Mouse (Mus musculus) heart, postnatal 14 days (tissue): ENCODE data around the gene Tssc4. TPM values are rescaled to one million over a fixed set of nuclear protein-coding genes. Genes with fewer than 3 reads are reported as not detected.

Experiments
- DNase-seq, 2 experiments: peaks; one replicate each; pipeline ENCODE4 v3.0.0; 2021 to 2022
- intact Hi-C: fragments of 180-260 bp; cut with DNase I; formaldehyde crosslinking; loops from one replicate; pipeline ENCODE4 v1.15.1; 2025
- long read RNA-seq, 2 experiments: library from polyadenylated mRNA; stranded (forward); transcript quantifications; one replicate each; pipeline ENCODE4 v2.0.0; 2021
- total RNA-seq, 2 experiments: library from RNA; stranded (reverse); gene quantifications; 2 replicates each; pipeline ENCODE4 v1.2.3; 2021

The Tssc4 gene
- 10 to 100 TPM; 19.0 to 20.7 TPM for total RNA-seq
- long read RNA-seq, experiment 1, transcript Tssc4-201 (3 exons, 1,519 nt) = major isoform, 16 of 47 reads
- long read RNA-seq, experiment 1, transcript Tssc4-204 (2 exons, 981 nt) = minor isoform, 5 of 47 reads
- long read RNA-seq, experiment 1, transcript Tssc4-206 (3 exons, 1,364 nt) = minor isoform, 12 of 47 reads
- long read RNA-seq, experiment 1, transcript Tssc4-207 (1 exons, 1,735 nt) = minor isoform, 9 of 47 reads
- long read RNA-seq, experiment 1, partial matches to known transcripts = 0 of 47 reads
- long read RNA-seq, experiment 1, other reads (novel, unspliced or antisense) = 1 of 47 reads
- long read RNA-seq, experiment 2, transcript Tssc4-203 (2 exons, 1,091 nt) = minor isoform, 5 of 34 reads
- long read RNA-seq, experiment 2, transcript Tssc4-201 (3 exons, 1,519 nt) = minor isoform, 9 of 34 reads
- long read RNA-seq, experiment 2, transcript Tssc4-207 (1 exons, 1,735 nt) = minor isoform, 9 of 34 reads
- long read RNA-seq, experiment 2, transcript Tssc4-206 (3 exons, 1,364 nt) = major isoform, 10 of 34 reads
- long read RNA-seq, experiment 2, partial matches to known transcripts = 0 of 34 reads
- long read RNA-seq, experiment 2, other reads (novel, unspliced or antisense) = 0 of 34 reads

DNA sequence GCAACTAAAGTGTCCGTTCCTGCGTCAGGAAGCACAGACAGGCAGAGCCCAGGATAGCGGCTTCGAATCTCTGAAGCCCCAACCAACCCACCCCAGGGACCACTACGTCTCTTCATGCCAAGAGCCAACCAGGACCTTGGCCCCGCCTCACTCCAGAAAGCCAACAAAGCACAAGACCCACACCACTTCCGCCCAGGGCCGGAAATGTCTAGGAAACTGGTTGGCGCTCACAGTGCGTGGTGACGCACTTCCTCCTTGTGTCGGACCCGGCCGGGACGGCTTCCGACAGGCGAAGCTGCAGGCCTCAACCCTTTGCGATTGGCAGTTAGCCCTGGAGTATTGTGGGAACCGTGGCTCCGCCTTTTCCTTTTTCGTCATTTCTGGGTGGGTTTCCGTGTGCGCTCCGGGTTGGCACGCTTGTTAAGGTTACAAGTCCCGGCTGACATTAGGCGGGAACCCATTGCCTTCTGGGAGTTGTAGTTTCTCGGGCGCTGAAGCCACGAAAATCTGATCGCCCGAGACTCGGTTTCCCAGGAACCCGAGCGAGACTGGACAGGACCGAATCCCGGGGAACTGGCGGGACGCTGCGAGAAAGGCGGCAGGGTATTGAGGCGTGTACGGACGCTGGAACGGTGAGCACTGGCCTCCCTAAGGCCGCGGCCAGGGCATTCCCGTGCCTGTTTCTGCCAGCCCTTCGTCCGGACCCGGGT, at the start of gene Tssc4:
Tssc4 (plus strand) TSS at position 368 of the 710 bp plus-strand sequence.
- intact Hi-C loops = no loop called here
- peak; percentile 96 to 97 for DNase-seq

DNA sequence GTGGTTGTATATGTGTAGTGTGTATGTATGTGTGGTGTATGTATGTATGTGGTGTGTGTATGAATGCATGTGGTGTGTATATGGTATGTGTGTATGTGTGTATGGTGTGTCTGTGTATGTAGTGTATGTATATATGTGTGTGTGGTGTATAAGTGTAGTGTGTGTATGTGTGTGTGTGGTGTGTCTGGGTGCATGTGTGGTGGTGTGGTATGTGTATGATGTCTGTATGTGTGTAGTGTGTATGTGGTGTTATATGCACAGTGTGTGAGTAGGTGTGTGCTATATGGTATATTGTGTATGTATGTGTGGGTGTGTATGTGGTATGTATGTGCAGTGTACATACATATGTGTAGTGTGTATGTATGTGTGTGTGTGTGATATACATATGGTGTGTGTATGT, 49.0 kb upstream of the Tssc4 start:
- intact Hi-C loops = no loop called here
- no peak for DNase-seq

DNA sequence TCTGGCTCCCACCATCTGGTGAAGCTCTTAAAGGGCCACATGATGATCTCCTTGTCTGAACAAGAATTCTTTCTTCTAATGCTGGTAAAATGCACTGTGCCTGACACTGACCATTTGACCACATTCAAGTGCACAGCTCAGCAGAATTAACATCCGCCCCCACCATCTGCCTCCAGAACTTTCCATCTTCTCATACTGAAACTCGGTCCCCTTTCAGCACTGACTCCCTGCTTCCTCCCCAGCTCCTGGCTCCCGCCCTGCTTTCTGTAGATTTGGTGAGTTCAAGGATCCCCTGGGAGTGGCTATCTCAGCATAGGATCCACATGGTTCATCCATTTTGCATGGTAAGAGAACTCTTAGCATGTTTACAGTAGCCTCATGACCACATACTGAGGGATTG, 48.3 kb upstream of the Tssc4 start:
- DNase-seq = no peak
- intact Hi-C loops = no loop called here

DNA sequence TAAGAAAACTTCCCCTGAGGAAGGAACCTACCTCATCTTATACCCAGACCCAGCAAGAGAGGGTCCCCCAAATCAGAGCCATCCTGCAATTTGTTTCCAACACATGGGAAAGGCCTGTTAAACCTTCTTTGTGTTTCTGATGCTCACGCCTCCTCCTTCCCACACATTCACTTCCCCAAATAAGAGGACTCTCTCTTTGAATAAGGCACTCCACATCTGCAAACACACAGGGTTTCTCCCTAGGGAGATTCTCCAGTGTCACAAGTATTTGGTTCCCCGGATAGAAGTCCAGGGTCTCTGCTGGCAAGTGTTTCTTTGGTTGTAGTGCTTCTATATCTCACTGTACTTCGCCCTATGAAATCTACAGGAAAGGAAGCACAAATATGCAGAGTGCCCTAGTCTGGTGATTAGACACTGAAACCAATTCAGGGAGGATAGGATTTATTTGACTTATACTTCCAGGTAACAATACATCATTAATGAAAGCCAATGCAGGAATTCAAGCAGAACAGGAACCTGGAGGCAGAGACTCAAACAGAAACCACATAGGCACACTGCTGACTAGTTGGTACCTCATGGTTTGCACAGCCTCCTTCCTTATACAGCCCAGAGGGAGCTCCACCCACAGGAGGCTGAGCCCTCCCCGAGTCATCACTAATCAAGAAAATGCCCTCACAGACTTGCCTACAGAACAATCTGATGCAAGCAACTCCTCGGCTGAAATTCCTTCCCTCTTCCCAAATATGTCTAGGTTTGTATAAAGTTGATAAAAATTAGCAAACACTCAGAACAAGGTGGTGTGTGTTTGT, 47.5 kb upstream of the Tssc4 start:
- intact Hi-C loops = no loop called here
- no peak for DNase-seq

DNA sequence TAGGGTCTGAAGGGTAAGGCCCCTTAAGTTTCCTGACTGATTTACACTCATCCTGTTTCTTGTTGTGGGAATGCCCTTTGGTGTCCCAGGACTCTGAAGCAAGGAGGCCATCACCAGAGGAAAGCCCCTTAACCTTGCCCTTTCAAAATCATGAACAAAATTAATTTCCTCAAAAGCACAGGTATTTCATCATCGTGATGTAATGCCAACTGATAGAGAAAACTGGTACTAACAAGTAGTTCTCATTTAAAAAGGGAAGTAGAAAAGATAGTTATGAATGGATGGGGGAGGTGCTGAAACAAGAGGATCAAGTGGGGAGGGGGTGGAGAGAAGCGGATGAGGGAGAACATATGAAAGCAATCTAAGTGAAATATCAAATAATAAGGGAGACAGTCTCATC, 45.5 kb upstream of the Tssc4 start:
- DNase-seq = no peak
- intact Hi-C loops = no loop called here

DNA sequence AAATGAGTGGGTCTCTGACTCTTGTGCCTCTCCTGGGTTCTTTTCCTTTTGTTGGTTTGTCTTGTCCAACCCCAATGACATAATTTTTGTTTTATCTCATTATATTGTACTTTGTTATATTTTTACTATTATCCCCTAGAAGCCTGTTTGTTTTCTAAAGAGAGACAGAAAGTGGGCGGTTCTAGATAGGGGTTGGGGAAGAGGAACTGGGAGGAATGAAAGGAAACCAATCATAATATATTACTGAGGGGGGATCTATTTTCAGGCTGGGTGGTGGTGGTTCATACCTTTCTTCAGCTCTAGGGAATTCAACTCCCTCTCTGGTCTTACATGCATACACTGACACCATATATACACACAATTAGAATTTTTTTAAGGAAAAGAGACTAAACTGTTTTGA, 44.8 kb upstream of the Tssc4 start:
- DNase-seq = no peak
- intact Hi-C loops = no loop called here

DNA sequence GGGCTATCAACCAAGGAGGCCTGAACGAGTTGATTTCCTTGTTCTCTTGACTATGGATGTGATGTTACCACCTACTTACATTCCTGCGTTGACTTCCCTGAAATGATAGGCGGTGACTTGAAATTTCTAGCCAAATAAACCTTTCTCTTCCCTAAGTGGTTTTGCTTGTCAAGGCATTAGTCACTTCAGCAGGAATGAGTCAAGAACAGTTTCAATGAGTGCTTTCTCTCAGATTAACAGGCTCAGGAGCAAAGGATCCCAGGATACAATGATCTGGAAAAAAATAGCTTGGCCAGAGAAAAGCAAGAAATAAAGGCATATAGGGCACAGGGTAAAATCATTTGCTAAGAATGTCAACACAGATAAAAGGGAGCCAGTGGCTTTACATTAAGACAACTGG, 43.6 kb upstream of the Tssc4 start:
- no peak for DNase-seq
- intact Hi-C loops = no loop called here

DNA sequence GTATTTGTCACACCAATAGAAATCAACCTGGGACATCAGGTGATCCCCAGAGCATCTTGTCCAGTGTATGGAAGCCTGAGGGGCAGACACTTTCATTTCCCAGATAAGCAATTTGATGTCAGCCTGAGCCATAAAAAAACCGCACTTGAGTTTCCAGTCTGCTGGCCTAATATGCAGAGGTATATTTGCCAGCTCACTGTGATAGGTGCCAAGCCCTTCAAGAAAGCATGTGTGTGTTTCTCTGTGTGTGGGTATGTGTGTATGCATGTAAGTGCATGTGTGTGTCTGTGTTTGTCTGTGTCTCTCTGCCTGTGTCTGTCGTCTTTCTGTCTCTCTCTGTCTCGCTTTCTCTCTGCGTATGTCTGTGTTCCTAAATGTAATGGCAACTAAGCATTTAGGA, 41.9 kb upstream of the Tssc4 start:
- DNase-seq = no peak
- intact Hi-C loops = no loop called here

DNA sequence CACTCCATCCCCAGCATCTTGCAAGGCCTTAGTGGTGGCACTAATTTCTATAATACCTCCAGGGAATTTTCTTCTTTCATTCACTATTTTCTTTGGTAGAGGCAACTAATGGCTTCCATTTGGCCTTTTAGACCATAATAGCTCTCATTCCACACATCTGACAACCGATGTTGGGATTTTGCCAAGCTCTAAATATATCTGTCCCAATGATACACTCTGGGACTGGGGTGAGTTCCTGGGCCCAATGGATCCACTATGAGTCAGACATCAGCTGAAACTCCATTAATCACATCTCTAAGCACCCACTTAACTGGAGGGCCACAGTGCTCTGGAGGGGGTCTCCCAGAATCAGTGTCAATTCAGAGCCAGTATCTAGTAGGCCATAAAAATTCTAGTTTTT, 37.2 kb upstream of the Tssc4 start:
- no peak for DNase-seq
- intact Hi-C loops = no loop called here

DNA sequence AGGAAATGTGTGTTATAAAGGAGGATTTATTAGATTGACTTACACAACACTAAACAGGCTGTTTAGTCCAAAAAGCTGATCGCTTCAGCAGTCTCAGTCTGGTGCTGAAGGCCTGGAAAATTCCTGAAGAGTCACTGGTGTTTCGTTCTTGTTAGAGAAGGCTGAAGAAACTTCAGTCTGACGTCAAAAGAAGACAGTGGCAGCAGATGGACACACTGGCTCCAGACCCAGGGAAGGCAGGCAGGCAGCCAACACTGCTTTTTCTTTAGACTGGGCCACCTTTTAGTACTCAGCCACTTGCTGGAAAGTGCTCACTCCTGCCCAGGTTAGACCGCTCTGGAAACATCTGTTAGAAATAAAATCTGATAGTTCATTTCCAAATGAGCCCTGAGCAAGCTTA, 35.5 kb upstream of the Tssc4 start:
- peak in 1 of 2 experiments; percentile 47 for DNase-seq
- intact Hi-C loops = no loop called here

DNA sequence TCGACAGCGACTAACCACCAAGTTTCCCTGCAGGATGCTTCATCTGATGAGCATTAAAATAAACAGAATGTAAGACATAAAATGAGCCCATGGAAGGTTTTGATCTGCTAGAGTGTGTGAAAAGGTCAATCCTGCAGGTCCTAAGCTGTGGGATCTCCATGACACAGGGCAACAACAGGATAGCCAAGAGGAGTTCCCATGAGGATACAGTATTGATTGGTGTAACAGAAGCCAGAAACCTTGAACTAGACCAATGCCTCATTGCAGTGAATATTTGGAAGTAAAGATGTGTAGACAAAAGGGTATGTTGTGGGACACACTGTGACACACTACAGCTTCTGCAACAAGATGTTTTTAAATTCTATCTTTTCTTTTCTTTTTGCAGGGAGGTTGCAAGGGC, 34.9 kb upstream of the Tssc4 start:
- no peak for DNase-seq
- intact Hi-C loops = no loop called here

DNA sequence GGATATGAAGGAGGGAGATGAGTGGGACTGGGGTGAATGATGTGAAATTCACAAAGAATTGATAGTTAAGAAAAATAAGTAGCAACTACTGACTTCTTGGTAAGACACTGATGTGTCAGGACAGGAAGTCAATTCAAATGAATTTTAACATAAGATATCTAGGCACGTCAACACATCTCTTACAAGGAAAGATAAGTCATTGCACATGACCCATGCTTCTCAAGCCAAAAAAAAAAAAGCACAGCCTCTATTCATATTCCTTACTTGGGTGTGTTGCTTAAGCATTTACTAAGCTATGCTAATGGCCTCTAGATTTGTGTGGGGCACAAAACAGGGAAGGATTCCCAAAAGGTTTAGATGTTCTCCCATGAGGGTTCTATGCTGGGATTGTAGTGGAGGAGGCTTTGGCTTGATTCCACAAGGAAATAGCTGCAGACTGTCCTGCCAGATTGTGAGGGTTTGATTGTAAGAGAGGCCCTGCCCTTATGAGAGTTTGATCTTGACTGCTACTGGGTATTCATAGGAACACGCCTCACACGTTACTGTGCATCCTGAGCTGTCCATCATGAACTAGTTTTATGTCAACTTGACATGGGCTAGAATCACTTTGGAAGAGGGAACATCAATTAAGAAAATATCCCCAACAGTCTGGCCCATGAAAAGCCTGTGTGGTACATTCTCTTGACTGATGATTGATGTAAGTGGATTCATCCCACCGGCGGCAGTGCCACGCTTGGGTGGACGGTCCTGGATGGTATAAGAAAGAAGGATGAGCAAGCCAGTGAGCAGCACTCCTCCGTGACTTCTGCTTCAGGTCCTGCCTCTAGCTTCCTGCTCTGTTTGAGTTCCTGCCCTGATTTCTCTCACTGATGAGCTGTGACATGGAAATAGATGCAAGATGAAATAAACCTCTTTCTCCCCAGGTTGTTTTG, 34.3 kb upstream of the Tssc4 start:
- intact Hi-C loops = no loop called here
- DNase-seq = no peak

DNA sequence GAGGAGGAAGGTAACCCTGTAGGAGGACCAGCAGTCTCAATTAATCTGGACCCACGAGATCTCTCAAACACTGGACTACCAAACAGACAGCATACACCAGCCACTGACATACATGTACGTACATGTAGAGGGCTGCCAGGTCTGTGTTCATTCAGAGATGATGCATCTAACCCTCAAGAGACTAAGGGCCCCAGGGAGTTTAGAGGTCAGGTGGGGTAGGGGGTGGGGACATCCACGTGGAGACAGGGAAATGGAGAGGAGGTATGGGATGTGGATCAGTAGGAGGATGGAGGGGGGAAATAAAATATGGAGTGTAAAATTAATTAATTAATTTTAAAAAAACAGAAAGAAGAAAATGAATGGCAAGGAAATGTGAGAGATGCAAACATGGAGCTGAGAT, 32.3 kb upstream of the Tssc4 start:
- intact Hi-C loops = no loop called here
- DNase-seq = no peak

DNA sequence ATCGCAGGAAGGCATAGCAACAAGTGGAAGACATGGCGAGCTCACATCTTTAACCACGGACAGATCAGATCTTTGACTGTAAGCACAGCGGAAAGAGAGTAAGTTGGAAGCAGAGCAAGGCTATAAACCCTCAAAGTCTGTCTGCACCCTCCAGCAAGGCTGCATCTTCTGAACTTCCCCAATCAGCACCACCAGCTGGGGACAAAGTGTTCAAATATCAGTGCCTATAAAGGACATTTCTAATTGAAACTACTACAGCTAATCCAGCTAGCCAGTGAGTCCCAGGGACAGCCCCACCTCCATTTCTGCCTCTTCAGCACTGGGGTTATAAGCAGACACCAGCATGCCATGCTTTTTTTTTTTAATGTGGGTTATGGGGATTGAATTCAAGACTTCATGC, 31.7 kb upstream of the Tssc4 start:
- DNase-seq = no peak
- intact Hi-C loops = no loop called here

DNA sequence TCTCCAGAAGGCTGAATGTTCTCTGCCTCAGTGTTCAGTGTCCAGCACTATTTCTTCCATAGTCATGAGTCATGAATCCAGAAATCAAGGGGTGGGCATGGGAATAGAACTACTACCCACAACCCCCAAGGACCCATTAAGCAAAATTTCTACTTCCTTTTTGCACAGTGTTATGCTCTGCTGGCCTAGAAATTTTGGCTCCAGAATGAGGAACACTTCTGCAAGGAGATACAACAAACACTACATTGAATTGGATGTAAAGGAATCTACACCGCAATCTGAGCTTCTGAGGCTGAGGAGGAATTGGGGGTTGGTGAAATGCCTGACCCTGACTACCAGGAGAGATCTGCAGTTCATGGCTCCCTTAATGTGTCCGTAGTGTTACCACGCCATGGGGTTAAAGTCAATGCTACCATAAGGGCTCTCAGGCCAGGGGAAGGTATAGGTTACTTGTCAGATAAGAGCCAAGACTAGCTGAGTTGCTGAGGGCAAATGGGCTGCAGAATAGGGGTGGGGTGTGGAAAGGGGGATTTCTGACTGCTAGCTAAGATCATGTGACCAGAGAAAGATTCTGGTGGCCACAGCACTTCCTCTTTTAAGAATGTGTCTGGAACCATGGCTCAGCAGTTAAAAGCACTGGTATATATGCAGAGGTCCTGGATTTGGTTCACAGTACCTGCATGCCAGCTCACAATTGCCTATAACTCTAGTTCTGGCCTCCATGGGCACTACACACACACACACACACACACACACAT, 30.7 kb upstream of the Tssc4 start:
- intact Hi-C loops = no loop called here
- DNase-seq = no peak

DNA sequence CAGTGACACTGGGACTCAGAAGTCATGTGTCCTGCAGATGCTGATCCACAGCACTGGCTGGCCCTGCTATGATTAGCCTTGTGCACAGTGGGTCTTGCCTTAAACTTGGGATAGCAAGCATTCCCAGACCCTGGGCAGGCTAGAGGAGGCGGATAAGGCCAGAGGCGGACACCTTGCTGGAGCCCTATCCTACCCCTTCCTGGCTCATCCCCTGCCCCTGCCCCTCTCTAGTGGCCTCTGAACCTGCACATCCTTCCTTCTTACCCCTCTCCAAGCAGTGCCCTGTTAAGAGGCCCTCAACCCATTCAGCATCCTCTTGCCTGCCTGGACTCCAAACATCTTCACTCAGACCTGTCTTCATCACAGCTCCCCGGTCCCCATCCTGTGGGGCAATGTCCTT, 28.5 kb upstream of the Tssc4 start:
- no peak for DNase-seq
- intact Hi-C loops = no loop called here

DNA sequence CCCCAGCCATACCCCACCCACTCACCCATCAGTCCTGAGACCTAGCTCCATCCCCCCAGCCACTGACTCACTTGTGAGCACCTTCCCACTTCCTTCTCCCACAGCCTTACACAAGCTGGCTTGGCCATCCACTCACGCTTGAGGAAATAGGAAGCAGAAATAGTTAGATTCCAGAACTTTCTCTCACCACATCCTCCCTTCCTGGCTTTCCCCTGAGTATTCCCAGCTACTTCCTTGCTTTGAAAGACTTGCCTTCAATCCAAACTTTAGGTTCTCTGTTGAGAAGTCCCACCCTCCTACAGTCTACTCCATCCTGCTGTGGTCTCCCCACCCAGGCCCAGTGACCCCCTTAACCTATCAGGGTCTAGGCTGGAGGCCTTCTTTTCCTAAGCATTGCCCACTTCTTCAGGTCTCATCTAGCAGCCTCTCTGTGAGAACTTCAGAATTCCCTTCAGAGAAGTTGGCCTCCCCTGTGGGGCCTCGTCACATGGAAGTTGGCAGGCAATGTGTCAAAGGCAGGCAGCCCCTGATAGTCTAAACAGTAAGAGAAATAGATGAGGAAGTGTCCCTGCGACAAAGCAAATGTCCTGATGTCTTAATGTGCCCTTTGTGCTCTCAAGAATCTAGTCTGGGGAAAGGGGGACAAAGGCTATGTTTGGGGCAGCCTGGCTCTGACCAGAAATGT, 27.8 kb upstream of the Tssc4 start:
- intact Hi-C loops = no loop called here
- DNase-seq = no peak

DNA sequence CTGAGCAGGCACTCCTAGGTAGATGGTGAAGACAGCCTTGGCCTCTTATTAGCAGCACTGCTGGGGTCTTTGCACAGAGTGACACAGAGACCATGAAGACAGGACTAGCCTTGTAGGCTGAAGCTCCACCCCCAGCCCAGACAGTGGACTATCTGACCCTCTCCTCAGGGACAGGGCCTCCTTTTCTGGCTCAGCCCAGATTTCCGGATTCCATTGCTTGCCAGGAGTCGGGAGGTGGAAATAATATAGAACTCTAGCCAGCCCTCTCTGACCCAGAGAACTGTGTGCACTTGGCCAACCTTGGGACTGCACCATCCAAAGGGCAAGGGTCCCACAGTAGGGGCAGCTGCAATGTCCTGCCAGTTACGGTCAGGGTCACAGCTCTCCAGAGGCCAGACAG, 27.0 kb upstream of the Tssc4 start:
- DNase-seq = peak; percentile 68 to 80
- intact Hi-C loops = no loop called here

DNA sequence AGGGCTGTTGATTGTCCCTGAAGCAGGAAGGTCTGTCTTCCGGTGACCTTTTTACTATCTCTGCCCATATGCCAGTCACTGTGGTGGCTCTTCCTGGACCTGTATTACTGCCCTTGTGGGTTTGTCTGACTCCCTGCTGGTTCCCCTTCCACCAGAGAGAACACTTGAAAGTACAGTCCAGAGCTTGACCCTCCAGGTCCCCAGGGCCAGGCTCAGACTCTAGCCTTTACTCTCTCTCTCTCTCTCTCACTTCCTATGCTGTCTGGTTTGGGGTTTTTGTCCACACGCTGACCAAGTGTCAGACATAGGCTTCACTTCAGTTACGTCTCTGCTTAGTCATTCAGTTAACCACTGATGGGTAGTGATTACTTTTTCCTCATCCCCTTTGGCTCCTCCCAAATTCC, 26.1 kb upstream of the Tssc4 start:
- peak in 1 of 2 experiments; percentile 22 for DNase-seq
- intact Hi-C loops = no loop called here
